Mouse (Mus musculus) neural tube, embryonic 14.5 days (tissue): ENCODE measurements at regions not wholly inside any gene's neighbourhood (a gene's known extent, or its start where the extent isn't known, plus 50 kb on each side); places are given as distances from the start of the nearest gene placed in this dataset.

Experiments used
- ATAC-seq: fragments of 200-750 bp; cut with Nextera tagmentation; 2 replicates; pipeline ENCODE4 v1.8.0; 2017; ENCODE audit warnings: low read depth, mild to moderate bottlenecking, moderate TSS enrichment, moderate library complexity
- H3K27ac ChIP-seq: fragments of 300-500 bp; sonication (generic); 2 replicates; pipeline ENCODE4 v1.5.1; 2014; ENCODE audit warnings: low read depth, mild to moderate bottlenecking, control low read depth, low read length, moderate library complexity, mixed read lengths
- H3K27me3 ChIP-seq: fragments of 300-500 bp; sonication (generic); 2 replicates; pipeline ENCODE4 v1.6.1; 2014; ENCODE audit warnings: low read length; ENCODE audit not compliant: control insufficient read depth, insufficient read depth
- H3K36me3 ChIP-seq: fragments of 300-500 bp; sonication (generic); 2 replicates; pipeline ENCODE4 v1.6.1; 2014; ENCODE audit warnings: low read length, mixed read lengths; ENCODE audit not compliant: control insufficient read depth, insufficient read depth
- H3K4me1 ChIP-seq: fragments of 300-500 bp; sonication (generic); 2 replicates; pipeline ENCODE4 v1.6.1; 2014; ENCODE audit warnings: low read length; ENCODE audit not compliant: control insufficient read depth, insufficient read depth
- H3K4me2 ChIP-seq: fragments of 300-500 bp; sonication (generic); 2 replicates; pipeline ENCODE4 v1.6.1; 2014; ENCODE audit warnings: mild to moderate bottlenecking, low read depth, low read length, control low read depth
- H3K4me3 ChIP-seq: fragments of 300-500 bp; sonication (generic); 2 replicates; pipeline ENCODE4 v1.5.1; 2014; ENCODE audit warnings: low read depth, low read length, control low read depth, mixed read lengths
- H3K9ac ChIP-seq: fragments of 300-500 bp; sonication (generic); replicated peaks from 2 replicates; pipeline ENCODE4 v1.6.1; 2014; ENCODE audit warnings: low read depth, mild to moderate bottlenecking, control low read depth, low read length, mixed read lengths
- H3K9me3 ChIP-seq: fragments of 300-500 bp; sonication (generic); 2 replicates; pipeline ENCODE4 v1.6.1; 2016; ENCODE audit warnings: low read length; ENCODE audit not compliant: control insufficient read depth
- WGBS: fragments of 180-500 bp; shearing (Covaris S2); extraction: QIAGEN DNeasy Blood & Tissue Kit; methylation state at CpG from one replicate; pipeline ENCODE4 v1.1.7; 2014; 5-methylcytosine and 5-hydroxymethylcytosine counted together

DNA sequence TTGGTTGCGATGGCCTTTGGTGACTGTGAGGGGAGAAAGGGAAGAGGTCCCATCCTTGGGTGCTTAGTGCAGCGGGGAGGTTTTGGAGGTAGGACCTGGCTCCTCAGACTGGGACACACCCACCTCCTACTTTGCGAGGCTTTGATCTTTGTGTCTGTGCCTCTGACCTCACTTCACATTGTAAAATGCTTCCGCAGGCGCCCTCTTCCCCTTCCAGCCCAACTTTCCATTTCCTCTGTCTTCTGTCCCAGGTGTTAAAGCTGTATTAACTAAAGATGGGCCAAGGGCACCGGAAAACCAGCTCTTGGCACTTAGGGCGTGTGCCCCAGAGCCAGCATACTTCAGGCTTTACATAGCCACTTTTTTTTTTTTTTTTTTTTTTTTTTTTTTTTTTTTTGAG, 70.3 kb downstream of the Zfp281 start:
- H3K36me3 ChIP-seq = no peaks in the 10 kb centered on the region
- ATAC-seq = no peak
- WGBS = 46% methylated on average over 7 of the region's 7 CpGs
- H3K9ac ChIP-seq = no peak overlapping the region
- no peaks in the 10 kb centered on the region for H3K9me3 ChIP-seq
- H3K27ac ChIP-seq = no peak overlapping the region
- H3K4me2 ChIP-seq = no peak overlapping the region
- H3K4me3 ChIP-seq = no peak overlapping the region
- H3K4me1 ChIP-seq = no peaks in the 10 kb centered on the region
- no peaks in the 10 kb centered on the region for H3K27me3 ChIP-seq

- H3K4me2 ChIP-seq = no peak overlapping the region
- H3K9ac ChIP-seq = no peak overlapping the region
- no peaks in the 10 kb centered on the region for H3K27me3 ChIP-seq
- H3K27ac ChIP-seq = no peak overlapping the region
- H3K9me3 ChIP-seq = no peaks in the 10 kb centered on the region
- ATAC-seq = no peak
- no peaks in the 10 kb centered on the region for H3K36me3 ChIP-seq
- 17% methylated on average over 19 of the region's 19 CpGs for WGBS
- H3K4me1 ChIP-seq = no peaks in the 10 kb centered on the region
- H3K4me3 ChIP-seq = no peak overlapping the region
Observed at GRCm38 (mm10) chr1:136696077-136696641, 71.5 kb downstream of the Zfp281 start.

GRCm38 (mm10) chr1:136698454-136699152, 73.9 kb downstream of the Zfp281 start:
- H3K4me2 ChIP-seq = no peak overlapping the region
- H3K9me3 ChIP-seq = no peaks in the 10 kb centered on the region
- no peaks in the 10 kb centered on the region for H3K36me3 ChIP-seq
- no peak overlapping the region for H3K9ac ChIP-seq
- ATAC-seq = no peak
- no peak overlapping the region for H3K4me3 ChIP-seq
- no peak overlapping the region for H3K27ac ChIP-seq
- 39% methylated on average over 9 of the region's 9 CpGs for WGBS
- H3K27me3 ChIP-seq = no peaks in the 10 kb centered on the region
- no peaks in the 10 kb centered on the region for H3K4me1 ChIP-seq

DNA sequence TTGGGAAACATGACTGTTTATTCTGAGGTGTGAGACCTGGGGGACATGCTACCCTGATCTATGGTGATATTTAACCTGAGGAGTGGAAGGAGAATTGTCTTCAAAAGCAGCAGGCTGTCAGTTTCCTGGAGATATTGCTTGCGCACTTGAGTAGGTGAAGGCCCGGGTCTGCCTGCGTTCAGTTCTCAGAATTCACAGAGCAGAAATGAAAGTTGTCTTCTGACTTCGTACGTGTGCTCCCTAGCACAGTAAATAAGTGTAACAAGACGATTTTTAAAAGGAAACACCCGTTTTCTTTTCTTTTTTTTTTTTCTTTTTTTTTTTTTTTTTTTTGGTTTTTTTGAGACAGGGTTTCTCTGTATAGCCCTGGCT, 74.4 kb downstream of the Zfp281 start:
- Histone ChIP-seq H3K27me3 (no peaks in the 10 kb centered on the region), H3K4me2 (no peak overlapping the region), H3K36me3 (no peaks in the 10 kb centered on the region), H3K4me3 (no peak overlapping the region), H3K9ac (no peak overlapping the region), H3K4me1 (no peaks in the 10 kb centered on the region), H3K9me3 (no peaks in the 10 kb centered on the region), H3K27ac (no peak overlapping the region)
- 84% methylated on average over 7 of the region's 7 CpGs for WGBS
- no peak for ATAC-seq

DNA sequence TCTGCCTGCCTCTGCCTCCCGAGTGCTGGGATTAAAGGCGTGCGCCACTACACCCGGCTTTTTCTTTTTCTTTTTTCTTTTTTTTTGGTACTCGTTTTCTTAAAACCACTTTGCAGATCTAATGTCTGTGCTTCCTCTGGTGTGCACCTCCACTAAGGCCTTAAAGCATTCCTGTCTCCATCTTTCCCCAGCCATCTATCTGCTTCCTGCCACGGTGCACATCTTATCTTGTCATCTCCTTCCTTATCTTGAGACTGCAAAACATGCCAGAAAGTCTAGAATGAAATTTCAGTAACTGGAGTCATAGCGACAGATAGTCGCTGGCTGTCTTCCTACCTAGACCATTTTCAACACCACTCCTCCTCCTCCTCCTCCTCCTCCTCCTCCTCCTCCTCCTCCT, 74.9 kb downstream of the Zfp281 start:
- Histone ChIP-seq H3K9me3 (no peaks in the 10 kb centered on the region), H3K27me3 (no peaks in the 10 kb centered on the region), H3K4me3 (no peak overlapping the region), H3K9ac (no peak overlapping the region), H3K4me2 (no peak overlapping the region), H3K27ac (no peak overlapping the region), H3K4me1 (no peaks in the 10 kb centered on the region), H3K36me3 (no peaks in the 10 kb centered on the region)
- ATAC-seq = no peak
- WGBS = 92% methylated on average over 8 of the region's 8 CpGs

DNA sequence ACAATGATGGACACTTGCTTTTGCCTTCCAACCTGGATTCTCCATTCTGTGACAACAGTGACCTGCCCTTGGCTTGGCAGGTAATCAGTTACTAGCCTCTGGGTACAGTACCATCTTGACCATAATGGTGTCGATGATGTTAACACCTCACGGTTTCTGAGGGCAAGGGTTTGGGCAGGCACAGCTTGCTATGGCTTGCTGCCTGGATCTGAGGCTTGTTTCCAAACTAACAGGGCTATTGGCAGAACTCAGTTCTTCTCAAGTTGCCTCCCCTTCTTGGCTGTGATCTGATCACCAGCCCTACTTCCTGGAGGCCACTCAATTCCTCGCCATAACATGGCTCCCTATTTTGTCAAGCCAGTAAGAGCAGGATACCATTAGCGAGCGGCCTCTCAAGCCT, 79.4 kb downstream of the Zfp281 start:
- Histone ChIP-seq H3K4me1 (0 out of 2 replicates have a peak, but pooled peaks cover 4% of the 10 kb centered on the region), H3K4me2 (no peak overlapping the region), H3K9ac (no peak overlapping the region), H3K4me3 (no peak overlapping the region), H3K27ac (no peak overlapping the region), H3K27me3 (no peaks in the 10 kb centered on the region), H3K36me3 (no peaks in the 10 kb centered on the region), H3K9me3 (no peaks in the 10 kb centered on the region)
- ATAC-seq = no peak
- WGBS = 94% methylated on average over 5 of the region's 5 CpGs

DNA sequence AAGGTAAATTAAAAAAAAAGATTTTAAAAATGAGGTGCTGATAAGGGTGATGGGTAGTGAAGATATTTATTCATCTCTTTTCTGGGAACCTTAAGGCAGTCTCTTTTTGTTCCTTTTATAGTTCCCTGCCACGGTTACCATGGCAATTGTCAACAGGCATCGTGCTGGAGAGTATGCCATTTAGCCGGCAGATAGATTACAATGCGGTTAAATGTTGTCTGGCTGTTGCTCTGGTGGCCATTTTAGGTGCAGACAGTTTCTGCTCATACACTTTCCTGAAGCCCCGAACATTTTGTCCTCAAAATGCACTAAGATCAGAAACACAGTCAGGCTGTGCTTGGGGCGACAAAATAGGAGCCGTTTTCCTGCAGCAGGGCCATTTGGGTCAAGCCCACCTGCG, 81.8 kb downstream of the Zfp281 start:
- H3K4me3 ChIP-seq = no peak overlapping the region
- H3K4me2 ChIP-seq = no peak overlapping the region
- 0 out of 2 replicates have a peak, but pooled peaks cover 4% of the 10 kb centered on the region for H3K4me1 ChIP-seq
- no peaks in the 10 kb centered on the region for H3K36me3 ChIP-seq
- no peaks in the 10 kb centered on the region for H3K9me3 ChIP-seq
- no peak overlapping the region for H3K27ac ChIP-seq
- no peaks in the 10 kb centered on the region for H3K27me3 ChIP-seq
- 40% methylated on average over 8 of the region's 8 CpGs for WGBS
- no peak overlapping the region for H3K9ac ChIP-seq
- peak; percentile 71 for ATAC-seq

- H3K27me3 ChIP-seq = no peaks in the 10 kb centered on the region
- H3K9ac ChIP-seq = no peak overlapping the region
- H3K9me3 ChIP-seq = no peaks in the 10 kb centered on the region
- H3K27ac ChIP-seq = no peak overlapping the region
- no peak for ATAC-seq
- WGBS = 93% methylated on average over 8 of the region's 8 CpGs
- no peaks in the 10 kb centered on the region for H3K36me3 ChIP-seq
- H3K4me1 ChIP-seq = 0 out of 2 replicates have a peak, but pooled peaks cover 4% of the 10 kb centered on the region
- no peak overlapping the region for H3K4me3 ChIP-seq
- H3K4me2 ChIP-seq = no peak overlapping the region
Observed at GRCm38 (mm10) chr1:136707394-136707793, 82.7 kb downstream of the Zfp281 start.

- no peaks in the 10 kb centered on the region for H3K27me3 ChIP-seq
- H3K9ac ChIP-seq = no peak overlapping the region
- H3K4me1 ChIP-seq = 0 out of 2 replicates have a peak, but pooled peaks cover 4% of the 10 kb centered on the region
- 98% methylated on average over 12 of the region's 12 CpGs for WGBS
- H3K36me3 ChIP-seq = no peaks in the 10 kb centered on the region
- H3K27ac ChIP-seq = no peak overlapping the region
- H3K9me3 ChIP-seq = no peaks in the 10 kb centered on the region
- H3K4me3 ChIP-seq = no peak overlapping the region
- ATAC-seq = no peak
- no peak overlapping the region for H3K4me2 ChIP-seq
Observed at GRCm38 (mm10) chr1:136707866-136708265, 83.2 kb downstream of the Zfp281 start.
